In genomic region chr6:143447060-143447459, GRCm38 (mm10) we compare ENCODE assay signal across 28 mouse cellular contexts.
"Had no signal": no experiment of that assay in that cellular context is flagged by ENCODE, and none has a peak within 500 bp of the region (broad histone marks: within the 10 kb centered on the region; RNA-seq: fewer than 3 reads in every experiment).

No protein-coding gene starts in this region.

- DNase-seq: cerebellum, adult 2 months; cerebellum, adult 8-10 months; cerebellum, adult 9-10 months; cerebellum, adult 9-11 months; cerebellum, postnatal 10 days; cerebellum, postnatal 14 days; cerebellum, postnatal 25 days; cerebellum, postnatal 36 days; embryo, embryonic 11 days; forebrain, postnatal 0 days; gastrocnemius, adult 2 months; gastrocnemius, postnatal 10 days; gastrocnemius, postnatal 14 days; gastrocnemius, postnatal 25 days; gastrocnemius, postnatal 36 days; heart, adult 18-20 months; heart, adult 2 months had no signal

- H3K4me1 ChIP-seq: embryonic facial prominence, embryonic 10.5 days; embryonic facial prominence, embryonic 12.5 days; embryonic facial prominence, embryonic 13.5 days; embryonic facial prominence, embryonic 15.5 days; forebrain, embryonic 10.5 days; forebrain, embryonic 15.5 days had no signal

- H3K4me2 ChIP-seq: embryonic facial prominence, embryonic 12.5 days; embryonic facial prominence, embryonic 13.5 days; embryonic facial prominence, embryonic 15.5 days; forebrain, embryonic 12.5 days; forebrain, embryonic 13.5 days; forebrain, embryonic 15.5 days had no signal

- H3K9ac ChIP-seq: embryonic facial prominence, embryonic 12.5 days; embryonic facial prominence, embryonic 13.5 days; embryonic facial prominence, embryonic 15.5 days; forebrain, embryonic 12.5 days; forebrain, embryonic 13.5 days; forebrain, embryonic 15.5 days; forebrain, postnatal 0 days had no signal

- H3K27ac ChIP-seq: embryonic facial prominence, embryonic 10.5 days; embryonic facial prominence, embryonic 12.5 days; embryonic facial prominence, embryonic 13.5 days; embryonic facial prominence, embryonic 15.5 days; forebrain, embryonic 10.5 days; forebrain, embryonic 12.5 days; forebrain, embryonic 13.5 days; forebrain, embryonic 15.5 days; gastrocnemius, adult 2 months; heart, adult 2 months had no signal

- H3K27me3 ChIP-seq: forebrain, embryonic 12.5 days; forebrain, embryonic 13.5 days; forebrain, embryonic 15.5 days had no signal

- H3K36me3 ChIP-seq: embryonic facial prominence, embryonic 10.5 days; embryonic facial prominence, embryonic 12.5 days; embryonic facial prominence, embryonic 13.5 days; embryonic facial prominence, embryonic 15.5 days; forebrain, embryonic 10.5 days; forebrain, embryonic 12.5 days; forebrain, embryonic 15.5 days had no signal

- H3K9me3 ChIP-seq: embryonic facial prominence, embryonic 12.5 days; embryonic facial prominence, embryonic 13.5 days; embryonic facial prominence, embryonic 15.5 days; forebrain, embryonic 10.5 days; forebrain, embryonic 12.5 days; forebrain, embryonic 13.5 days; forebrain, embryonic 15.5 days had no signal

- H3K4me3 ChIP-seq: embryonic facial prominence, embryonic 10.5 days; embryonic facial prominence, embryonic 12.5 days; embryonic facial prominence, embryonic 13.5 days; embryonic facial prominence, embryonic 15.5 days; erythroblast, embryonic 14.5 days; forebrain, embryonic 10.5 days; forebrain, embryonic 12.5 days; forebrain, embryonic 13.5 days; forebrain, embryonic 15.5 days; gastrocnemius, adult 2 months; heart, adult 2 months had no signal

- ATAC-seq: forebrain, embryonic 13.5 days; forebrain, embryonic 14.5 days; forebrain, embryonic 15.5 days; forebrain, embryonic 16.5 days; forebrain, postnatal 0 days had no signal
